Mouse (Mus musculus) MEL (cell line): ENCODE results near the gene Zfp551. TPM values are rescaled to one million over a fixed set of nuclear protein-coding genes. Genes with fewer than 3 reads are reported as not detected.

ENCODE experiments used
- DNase-seq: peaks from one replicate; pipeline ENCODE4 v3.0.0; 2011; ENCODE audit warnings: low read depth, low spot score
- H3K27ac ChIP-seq: 2 replicates; pipeline ENCODE4 v1.5.1; 2012; ENCODE audit warnings: low read depth, mild to moderate bottlenecking, control low read depth, low read length, moderate library complexity; ENCODE audit not compliant: control insufficient read depth
- H3K27me3 ChIP-seq, 2 experiments: fragments of 150-350 bp in 1 of 2; sonication (generic) in 1 of 2; 2 replicates each; pipeline ENCODE4 v1.6.1; 2012; ENCODE audit warnings: low read length in 2 of 2, mild to moderate bottlenecking in 2 of 2, improper control_type of control experiment in 1 of 2, moderate library complexity in 1 of 2; ENCODE audit not compliant: insufficient read depth in 2 of 2, control insufficient read depth in 1 of 2
- H3K36me3 ChIP-seq, 2 experiments: 2 replicates each; pipeline ENCODE4 v1.6.1; 2012 to 2014; ENCODE audit warnings: low read length in 2 of 2, improper control_type of control experiment in 1 of 2, inconsistent platforms in 1 of 2, mild to moderate bottlenecking in 1 of 2; ENCODE audit not compliant: insufficient read depth in 2 of 2, control insufficient read depth in 1 of 2
- H3K4me1 ChIP-seq, 2 experiments: fragments of 150-350 bp in 1 of 2; sonication (generic) in 1 of 2; 2 replicates each; pipeline ENCODE4 v1.6.1; 2012; ENCODE audit warnings: low read length in 2 of 2, improper control_type of control experiment in 1 of 2, mild to moderate bottlenecking in 1 of 2; ENCODE audit not compliant: insufficient read depth in 2 of 2, control insufficient read depth in 1 of 2
- H3K4me3 ChIP-seq, 2 experiments: fragments of 150-350 bp in 1 of 2; sonication (generic) in 1 of 2; 2 replicates each; pipeline ENCODE4 v1.5.1; 2012; ENCODE audit warnings: low read depth in 2 of 2, low read length in 2 of 2, mild to moderate bottlenecking in 2 of 2, moderate library complexity in 2 of 2, control low read depth in 1 of 2, improper control_type of control experiment in 1 of 2; ENCODE audit not compliant: control insufficient read depth in 1 of 2, insufficient read depth in 1 of 2
- H3K79me2 ChIP-seq: 2 replicates; pipeline ENCODE4 v1.6.1; 2012; ENCODE audit warnings: mild to moderate bottlenecking, low read length, moderate library complexity; ENCODE audit not compliant: control insufficient read depth, poor library complexity, insufficient read depth
- H3K9ac ChIP-seq: 2 replicates; pipeline ENCODE4 v1.6.1; 2012; ENCODE audit warnings: low read depth, mild to moderate bottlenecking, control low read depth, low read length, moderate library complexity; ENCODE audit not compliant: control insufficient read depth, poor library complexity, severe bottlenecking
- H3K9me3 ChIP-seq: fragments of 150-350 bp; sonication (generic); replicated peaks from 2 replicates; pipeline ENCODE4 v1.6.1; 2012; ENCODE audit warnings: mild to moderate bottlenecking, low read length, improper control_type of control experiment, moderate library complexity; ENCODE audit not compliant: insufficient read depth
- CHD1 ChIP-seq: IDR thresholded peaks from 2 replicates; pipeline ENCODE4 v1.6.1; 2012; ENCODE audit warnings: low read depth, mild to moderate bottlenecking, inconsistent platforms, low read length, improper control_type of control experiment
- CHD2 ChIP-seq: IDR thresholded peaks from 2 replicates; pipeline ENCODE4 v1.6.1; 2011; ENCODE audit warnings: low read length, improper control_type of control experiment
- E2F4 ChIP-seq: IDR thresholded peaks from 2 replicates; pipeline ENCODE4 v1.6.1; 2011; ENCODE audit warnings: low read depth, low read length, improper control_type of control experiment, borderline replicate concordance
- ELF1 ChIP-seq: IDR thresholded peaks from 2 replicates; pipeline ENCODE4 v1.6.1; 2014; ENCODE audit warnings: low read depth, mild to moderate bottlenecking, inconsistent platforms, low read length, improper control_type of control experiment, moderate library complexity
- EP300 ChIP-seq, 2 experiments: IDR thresholded peaks; 2 replicates each; pipeline ENCODE4 v1.6.1; 2011; ENCODE audit warnings: improper control_type of control experiment in 2 of 2, low read length in 2 of 2, low read depth in 1 of 2, mild to moderate bottlenecking in 1 of 2
- MAFK ChIP-seq: IDR thresholded peaks from 2 replicates; pipeline ENCODE4 v1.6.1; 2011; ENCODE audit warnings: low read depth, mild to moderate bottlenecking, low read length, improper control_type of control experiment, borderline replicate concordance
- MEF2A ChIP-seq: IDR thresholded peaks from 2 replicates; pipeline ENCODE4 v1.6.1; 2014; ENCODE audit warnings: low read depth, mild to moderate bottlenecking, inconsistent platforms, low read length, improper control_type of control experiment; ENCODE audit not compliant: poor library complexity, insufficient replicate concordance, severe bottlenecking; ENCODE audit errors: extremely low read depth
- MYB ChIP-seq: IDR thresholded peaks from 2 replicates; pipeline ENCODE4 v1.6.1; 2011; ENCODE audit warnings: mild to moderate bottlenecking, low read depth, low read length, improper control_type of control experiment
- POLR2A ChIP-seq, 2 experiments: IDR thresholded peaks; 2 replicates each; pipeline ENCODE4 v1.6.1; 2011 to 2012; ENCODE audit warnings: low read length in 2 of 2, mild to moderate bottlenecking in 2 of 2, control low read depth in 1 of 2, improper control_type of control experiment in 1 of 2, low read depth in 1 of 2, moderate library complexity in 1 of 2; ENCODE audit not compliant: control insufficient read depth in 1 of 2, insufficient read depth in 1 of 2, poor library complexity in 1 of 2
- POLR2AphosphoS2 ChIP-seq: IDR thresholded peaks from 2 replicates; pipeline ENCODE4 v1.6.1; 2011; ENCODE audit warnings: low read length, improper control_type of control experiment
- RAD21 ChIP-seq: IDR thresholded peaks from 2 replicates; pipeline ENCODE4 v1.6.1; 2011; ENCODE audit warnings: mild to moderate bottlenecking, low read depth, low read length, improper control_type of control experiment
- SIN3A ChIP-seq: IDR thresholded peaks from 2 replicates; pipeline ENCODE4 v1.6.1; 2012; ENCODE audit warnings: low read length, improper control_type of control experiment, inconsistent platforms
- SMC3 ChIP-seq: IDR thresholded peaks from 2 replicates; pipeline ENCODE4 v1.6.1; 2011; ENCODE audit warnings: low read depth, low read length, improper control_type of control experiment
- TAL1 ChIP-seq: IDR thresholded peaks from 2 replicates; pipeline ENCODE4 v1.6.1; 2012; ENCODE audit warnings: mild to moderate bottlenecking, inconsistent platforms, low read length, moderate library complexity, mixed read lengths
- TBP ChIP-seq: IDR thresholded peaks from 2 replicates; pipeline ENCODE4 v1.8.0; 2011; ENCODE audit warnings: low read depth, low read length, improper control_type of control experiment
- TCF12 ChIP-seq: IDR thresholded peaks from 2 replicates; pipeline ENCODE4 v1.6.1; 2014; ENCODE audit warnings: low read depth, mild to moderate bottlenecking, inconsistent platforms, low read length, improper control_type of control experiment, moderate library complexity
- USF1 ChIP-seq: IDR thresholded peaks from 2 replicates; pipeline ENCODE4 v1.6.1; 2014; ENCODE audit warnings: low read depth, mild to moderate bottlenecking, inconsistent platforms, low read length, improper control_type of control experiment, moderate library complexity
- USF2 ChIP-seq, 2 experiments: IDR thresholded peaks; 2 replicates each; pipeline ENCODE4 v1.6.1; 2011 to 2012; ENCODE audit warnings: improper control_type of control experiment in 2 of 2, low read length in 2 of 2, borderline replicate concordance in 1 of 2, inconsistent platforms in 1 of 2, low read depth in 1 of 2, mild to moderate bottlenecking in 1 of 2; ENCODE audit not compliant: insufficient read depth in 1 of 2
- ZKSCAN1 ChIP-seq: IDR thresholded peaks from 2 replicates; pipeline ENCODE4 v1.6.1; 2012; ENCODE audit warnings: low read depth, mild to moderate bottlenecking, inconsistent platforms, low read length, improper control_type of control experiment, moderate library complexity
- ZMIZ1 ChIP-seq: IDR thresholded peaks from 2 replicates; pipeline ENCODE4 v1.6.1; 2012; ENCODE audit warnings: low read depth, mild to moderate bottlenecking, inconsistent platforms, low read length, improper control_type of control experiment, moderate library complexity
- polyA plus RNA-seq, 2 experiments: library from polyadenylated mRNA; stranded (reverse) in 1 of 2; unstranded in 1 of 2; fragments of >175 nt in 1 of 2; fragments of >200 nt in 1 of 2; gene quantifications; 2 replicates each; pipeline versions ENCODE4 v1.2.1 to v1.2.4; 2012; ENCODE audit warnings: low replicate concordance in 2 of 2, low read depth in 1 of 2; ENCODE audit not compliant: insufficient read length in 2 of 2, insufficient read depth in 1 of 2, missing spikeins in 1 of 2
- total RNA-seq: library from RNA; depleted of rRNA; stranded (reverse); fragments of 300-350 nt; gene quantifications from 2 replicates; pipeline ENCODE4 v1.2.3, GENCODE M21; 2012; rRNA removed

The Zfp551 gene
- total RNA-seq (not detected in 2 replicates), polyA plus RNA-seq (not detected)

DNA sequence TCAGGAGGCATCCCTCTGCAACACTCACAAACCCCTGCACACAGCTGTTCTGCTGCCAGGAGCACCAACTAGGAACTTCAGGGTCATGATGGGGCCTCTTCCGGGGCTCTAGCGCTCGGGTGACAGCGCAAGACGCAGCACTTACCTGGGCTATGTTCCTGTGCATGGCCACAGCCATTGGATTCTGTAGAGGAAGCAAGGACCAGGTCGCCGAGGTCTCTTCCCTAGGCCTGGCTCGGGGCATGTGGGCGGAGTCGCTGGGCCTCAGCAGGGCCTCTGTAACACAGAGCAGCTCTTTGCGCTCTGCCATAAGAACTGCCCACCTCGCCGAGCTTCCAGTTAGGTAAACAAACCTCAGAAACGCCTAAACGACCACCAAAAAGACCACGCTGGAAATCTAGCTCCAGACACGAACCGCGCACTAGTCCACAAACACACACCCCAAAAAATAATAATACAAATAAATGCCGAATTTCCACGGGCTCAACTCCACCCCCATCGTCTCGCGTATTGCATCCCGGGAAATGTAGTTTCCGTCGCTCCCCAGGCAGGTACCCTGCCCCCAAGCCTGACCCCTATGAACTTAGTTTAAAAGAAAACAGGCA, at the start of gene Zfp551:
Gene Zfp551, minus strand, starts transcription at position 507 of the 605 bp plus-strand sequence.
- Histone ChIP-seq H3K27me3 (no peaks in the 10 kb centered on the region), H3K4me3 (no peak within 1 kb of the TSS), H3K4me1 (no peaks in the 10 kb centered on the region), H3K27ac (no peak within 1 kb of the TSS), H3K79me2 (no peaks in the 10 kb centered on the region), H3K9me3 (no peaks in the 10 kb centered on the region), H3K9ac (no peak within 1 kb of the TSS), H3K36me3 (no peaks in the 10 kb centered on the region)
- DNase-seq: no peak
- TF ChIP-seq ZMIZ1: no peak
- TF ChIP-seq TBP: no peak
- no peak for TF ChIP-seq CHD2
- TF ChIP-seq USF1: no peak
- no peak for TF ChIP-seq CHD1
- no peak for TF ChIP-seq USF2 (IDR thresholded peaks at IDR 0.05; ENCODE audit: borderline replicate concordance in 1 of 2, insufficient read depth in 1 of 2, low read depth in 1 of 2, low read length in 2 of 2)
- TF ChIP-seq POLR2A (IDR thresholded peaks at IDR 0.05; ENCODE audit: control insufficient read depth in 1 of 2, insufficient read depth in 1 of 2, low read depth in 1 of 2, low read length in 2 of 2, poor library complexity in 1 of 2): no peak
- TF ChIP-seq SIN3A: no peak

- TF ChIP-seq E2F4: no peak
- no peak for TF ChIP-seq MEF2A
- no peak for TF ChIP-seq POLR2AphosphoS2
- no peak for TF ChIP-seq EP300 (IDR thresholded peaks at IDR 0.05; ENCODE audit: low read depth in 1 of 2, low read length in 2 of 2)
- TF ChIP-seq POLR2A (IDR thresholded peaks at IDR 0.05; ENCODE audit: control insufficient read depth in 1 of 2, insufficient read depth in 1 of 2, low read depth in 1 of 2, low read length in 2 of 2, poor library complexity in 1 of 2): no peak
- TF ChIP-seq ELF1: no peak
- no peak for TF ChIP-seq TBP
- no peak for TF ChIP-seq SMC3
- TF ChIP-seq ZMIZ1: no peak
- TF ChIP-seq MAFK: no peak
- TF ChIP-seq RAD21: no peak
- TF ChIP-seq TAL1: no peak
- TF ChIP-seq ZKSCAN1: no peak
- TF ChIP-seq MYB: no peak
- no peak for TF ChIP-seq TCF12
- no peaks in the 10 kb centered on the region for H3K9me3 ChIP-seq
- DNase-seq: no peak
- H3K9ac ChIP-seq: no peak overlapping the region
- H3K79me2 ChIP-seq: no peaks in the 10 kb centered on the region
- H3K4me3 ChIP-seq: no peak overlapping the region
- H3K27ac ChIP-seq: no peak overlapping the region
- H3K4me1 ChIP-seq: no peaks in the 10 kb centered on the region
- H3K36me3 ChIP-seq: no peaks in the 10 kb centered on the region
- H3K27me3 ChIP-seq: no peaks in the 10 kb centered on the region
These were observed 304 bp upstream of the Zfp551 start for GRCm38 (mm10) chr7:12422855-12423254.
